In the genomic region with DNA sequence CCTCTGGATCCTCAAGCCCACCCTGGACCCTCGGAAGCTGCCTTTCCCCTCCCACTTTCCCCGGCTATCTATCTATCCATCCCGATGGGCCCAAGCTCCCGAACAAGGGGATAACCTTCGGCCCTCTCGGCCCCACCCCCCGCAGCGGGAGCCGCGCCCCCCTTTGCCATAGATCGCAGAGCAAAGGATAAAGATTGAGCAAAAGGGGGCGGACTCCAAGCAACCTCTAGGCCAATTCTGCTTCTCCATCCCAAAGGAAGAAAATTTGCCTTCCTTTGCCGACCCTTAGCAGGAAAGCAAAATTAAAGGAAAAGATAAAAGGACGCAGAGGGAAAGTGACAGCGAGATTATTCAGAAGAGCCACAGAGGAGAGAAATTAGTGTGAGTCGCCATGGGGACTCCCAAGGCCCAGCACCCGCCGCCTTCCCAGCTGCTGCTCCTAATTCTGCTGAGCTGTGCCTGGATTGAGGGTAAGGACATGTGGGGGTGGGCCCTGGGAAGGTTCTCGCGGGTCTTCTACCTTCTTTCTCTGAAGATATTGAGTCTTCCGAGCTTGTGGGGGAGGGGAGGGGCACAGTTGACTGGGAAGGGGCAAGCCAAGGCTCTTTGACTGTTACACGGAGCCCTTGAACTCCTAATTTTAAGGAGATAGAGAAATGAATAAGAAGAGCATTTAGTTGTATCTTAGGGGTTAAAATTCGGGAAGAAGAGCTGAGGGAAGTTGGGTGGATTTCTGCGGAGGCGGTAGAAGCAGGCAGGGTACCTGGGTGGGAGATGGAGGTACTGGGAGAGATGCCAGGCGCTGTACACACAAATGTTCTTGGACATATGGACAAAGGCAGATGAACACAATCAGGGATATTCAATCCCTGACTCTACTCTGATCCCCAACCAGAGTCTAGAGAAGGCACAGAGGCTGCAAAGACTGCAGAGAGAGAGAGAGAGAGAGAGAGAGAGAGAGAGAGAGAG, we compare ENCODE assay signal across 9 mouse cellular contexts. TPM values are rescaled to one million over a fixed set of nuclear protein-coding genes. Genes with fewer than 3 reads are reported as not detected.
DNase-seq lines count a peak whose midpoint lies in the region; ATAC-seq and TF ChIP-seq lines count a peak whose summit lies in the region.
"Had no signal": no experiment of that assay in that cellular context is flagged by ENCODE, and none has a peak within 500 bp of the region (broad histone marks: within the 10 kb centered on the region; RNA-seq: fewer than 3 reads in every experiment).

No protein-coding gene starts in this region.

- no peak overlapping the region for H3K9ac ChIP-seq in kidney, embryonic 15.5 days
- no peak overlapping the region for H3K9ac ChIP-seq in intestine, embryonic 14.5 days (ENCODE audit: low read length)
- H3K9ac ChIP-seq: liver, embryonic 14.5 days had no signal

- no peak for TF ChIP-seq CTCF in olfactory bulb, adult 2 months (IDR thresholded peaks at IDR 0.05; ENCODE audit: insufficient read depth, low read depth, low read length)

- peak overlapping the region; percentile 54 for H3K4me3 ChIP-seq in kidney, embryonic 15.5 days (replicated peaks)
- H3K4me3 ChIP-seq in intestine, embryonic 14.5 days (ENCODE audit: low read depth, low read length) = no peak overlapping the region
- H3K4me3 ChIP-seq in olfactory bulb, adult 2 months (ENCODE audit: insufficient read depth, low read depth, low read length) = peak overlapping the region; percentile 81

- H3K36me3 ChIP-seq in kidney, embryonic 15.5 days = peaks cover 7% of the 10 kb centered on the region
- H3K36me3 ChIP-seq in intestine, embryonic 14.5 days (ENCODE audit: control insufficient read depth, insufficient read depth, low read length) = no peaks in the 10 kb centered on the region

- H3K9me3 ChIP-seq in kidney, embryonic 15.5 days (replicated peaks) = no peaks in the 10 kb centered on the region
- no peaks in the 10 kb centered on the region for H3K9me3 ChIP-seq in intestine, embryonic 14.5 days (ENCODE audit: control insufficient read depth, low read length)

- H3K4me2 ChIP-seq in kidney, embryonic 15.5 days = peak overlapping the region; percentile 100
- H3K4me2 ChIP-seq in intestine, embryonic 14.5 days (ENCODE audit: low read length) = peak overlapping the region; percentile 99; the same call in 1 of the 2 replicates

- peaks cover 39% of the 10 kb centered on the region for H3K27me3 ChIP-seq in kidney, embryonic 15.5 days
- peaks cover 23% of the 10 kb centered on the region for H3K27me3 ChIP-seq in intestine, embryonic 14.5 days (replicated peaks; ENCODE audit: control insufficient read depth, insufficient read depth, low read length)

- H3K4me1 ChIP-seq in kidney, embryonic 15.5 days = peaks cover 22% of the 10 kb centered on the region
- peaks cover 3% of the 10 kb centered on the region; the same call in 1 of the 2 replicates for H3K4me1 ChIP-seq in intestine, embryonic 14.5 days (replicated peaks; ENCODE audit: control insufficient read depth, insufficient read depth, low read length)
- H3K4me1 ChIP-seq in olfactory bulb, adult 2 months (ENCODE audit: control insufficient read depth, insufficient read depth, low read length) = peaks cover 43% of the 10 kb centered on the region

- no peak for DNase-seq in kidney, postnatal 10 days
- peak; percentile 62 to 68 for DNase-seq in cerebellum, postnatal 25 days
- no peak for DNase-seq in intestine, embryonic 14.5 days (ENCODE audit: low spot score)
- DNase-seq in ovary, adult 18-20 months (ENCODE audit: low spot score) = no peak
- no peak for DNase-seq in frontal cortex, postnatal 10 days (ENCODE audit: low spot score in 2 of 2)

- TF ChIP-seq POLR2A in olfactory bulb, adult 2 months (IDR thresholded peaks at IDR 0.05; ENCODE audit: insufficient read depth, low read depth, low read length) = no peak

- WGBS in kidney, embryonic 15.5 days = 6% methylated on average over 26 of the region's 26 CpGs
- WGBS in intestine, embryonic 14.5 days = 8% methylated on average over 26 of the region's 26 CpGs
- 2% methylated on average over 26 of the region's 26 CpGs for WGBS in olfactory bulb, adult 2 months

- no peak for ATAC-seq in kidney, embryonic 15.5 days (replicated peaks; ENCODE audit: low FRiP score)
- ATAC-seq in intestine, embryonic 14.5 days (replicated peaks; ENCODE audit: low FRiP score, low TSS enrichment, low read depth) = no peak
- ATAC-seq in megakaryocyte progenitor cell, adult 5-6 weeks (replicated peaks; ENCODE audit: poor library complexity) = no peak

- no peak overlapping the region for H3K27ac ChIP-seq in kidney, embryonic 15.5 days
- no peak overlapping the region for H3K27ac ChIP-seq in intestine, embryonic 14.5 days (ENCODE audit: low read depth)
- peak overlapping the region; percentile 95 for H3K27ac ChIP-seq in olfactory bulb, adult 2 months (ENCODE audit: insufficient read depth, low read depth, low read length)
- H3K27ac ChIP-seq: liver, embryonic 14.5 days had no signal

RNA-seq across cellular contexts. Expression of a gene that starts 0.6 kb away (rescaled TPM):
- 1.3 and 2.5 TPM in 2 replicates for polyA plus RNA-seq in kidney, embryonic 15.5 days (2015; fragmentation: Nextera tagmentation; extraction: Ambion mirVana)
- polyA plus RNA-seq in intestine, embryonic 14.5 days (2014; fragmentation: Nextera tagmentation; extraction: Ambion mirVana) = 3.2 and 3.8 TPM in 2 replicates
- not detected in 2 replicates for polyA plus RNA-seq in olfactory bulb, adult 2 months (2012; ENCODE audit: insufficient read depth, insufficient read length, low replicate concordance, missing spikeins)
- 0.46 and 1.6 TPM in 2 replicates for total RNA-seq in megakaryocyte progenitor cell, adult 5-6 weeks (2015)
- 0.34 and 0.37 TPM in 2 replicates for total RNA-seq in megakaryocyte progenitor cell, adult 5-6 weeks (2017)

RNA-seq across cellular contexts. Expression of a gene that starts 1.5 kb away (rescaled TPM):
- polyA plus RNA-seq in kidney, embryonic 15.5 days (2015; fragmentation: Nextera tagmentation; extraction: Ambion mirVana) = 0.21 TPM in 1 of 2 replicates, not detected in the other
- polyA plus RNA-seq in intestine, embryonic 14.5 days (2014; fragmentation: Nextera tagmentation; extraction: Ambion mirVana) = 0.39 and 0.65 TPM in 2 replicates
- not detected in 2 replicates for polyA plus RNA-seq in olfactory bulb, adult 2 months (2012; ENCODE audit: insufficient read depth, insufficient read length, low replicate concordance, missing spikeins)
- not detected in 2 replicates for total RNA-seq in megakaryocyte progenitor cell, adult 5-6 weeks (2015)
- not detected in 2 replicates for total RNA-seq in megakaryocyte progenitor cell, adult 5-6 weeks (2017)
- polyA plus RNA-seq: liver, embryonic 14.5 days had no signal

RNA-seq across cellular contexts. Expression of a gene that starts 22.3 kb away (rescaled TPM):
- polyA plus RNA-seq in kidney, embryonic 15.5 days (2015; fragmentation: Nextera tagmentation; extraction: Ambion mirVana) = 15.5 and 17.0 TPM in 2 replicates
- polyA plus RNA-seq in intestine, embryonic 14.5 days (2014; fragmentation: Nextera tagmentation; extraction: Ambion mirVana) = 13.1 TPM in 2 replicates
- polyA plus RNA-seq in olfactory bulb, adult 2 months (2012; ENCODE audit: insufficient read depth, insufficient read length, low replicate concordance, missing spikeins) = not detected in 2 replicates
- total RNA-seq in megakaryocyte progenitor cell, adult 5-6 weeks (2015) = 6.6 and 11.5 TPM in 2 replicates
- 8.9 and 13.2 TPM in 2 replicates for total RNA-seq in megakaryocyte progenitor cell, adult 5-6 weeks (2017)

RNA-seq across cellular contexts. Expression of a gene that starts 24.8 kb away (rescaled TPM):
- polyA plus RNA-seq in kidney, embryonic 15.5 days (2015; fragmentation: Nextera tagmentation; extraction: Ambion mirVana) = 106 and 115 TPM in 2 replicates
- polyA plus RNA-seq in intestine, embryonic 14.5 days (2014; fragmentation: Nextera tagmentation; extraction: Ambion mirVana) = 105 and 109 TPM in 2 replicates
- polyA plus RNA-seq in olfactory bulb, adult 2 months (2012; ENCODE audit: insufficient read depth, insufficient read length, low replicate concordance, missing spikeins) = 241 TPM in 1 of 2 replicates, not detected in the other
- 41.2 and 42.3 TPM in 2 replicates for total RNA-seq in megakaryocyte progenitor cell, adult 5-6 weeks (2015)
- total RNA-seq in megakaryocyte progenitor cell, adult 5-6 weeks (2017) = 50.1 and 54.7 TPM in 2 replicates

RNA-seq across cellular contexts. Expression of a gene that starts 25.0 kb away (rescaled TPM):
- 1.4 and 1.5 TPM in 2 replicates for polyA plus RNA-seq in kidney, embryonic 15.5 days (2015; fragmentation: Nextera tagmentation; extraction: Ambion mirVana)
- 2.2 and 2.5 TPM in 2 replicates for polyA plus RNA-seq in intestine, embryonic 14.5 days (2014; fragmentation: Nextera tagmentation; extraction: Ambion mirVana)
- not detected in 2 replicates for polyA plus RNA-seq in olfactory bulb, adult 2 months (2012; ENCODE audit: insufficient read depth, insufficient read length, low replicate concordance, missing spikeins)
- 4.3 and 4.9 TPM in 2 replicates for total RNA-seq in megakaryocyte progenitor cell, adult 5-6 weeks (2015)
- 0.62 and 3.2 TPM in 2 replicates for total RNA-seq in megakaryocyte progenitor cell, adult 5-6 weeks (2017)

Comparison
In these comparisons a context has a peak if more than half of its experiments do, and no peak if none do; other contexts are left out.
1. DNase-seq: peak in cerebellum, postnatal 25 days (2 of 2); none in kidney, postnatal 10 days (single experiment), intestine, embryonic 14.5 days (single experiment), ovary, adult 18-20 months (single experiment) and frontal cortex, postnatal 10 days (0 of 2).